Mouse (Mus musculus) monocyte, adult 5-6 weeks (primary cell): ENCODE measurements around the gene Epgn. TPM values are rescaled to one million over a fixed set of nuclear protein-coding genes. Genes with fewer than 3 reads are reported as not detected.

ENCODE experiments used
- ATAC-seq: fragments of 153-309, 156-312 bp; replicated peaks from 2 replicates; pipeline ENCODE4 v1.8.0; 2017; ENCODE audit warnings: mild to moderate bottlenecking; ENCODE audit not compliant: low TSS enrichment, insufficient number of reproducible peaks, severe bottlenecking, poor library complexity, low FRiP score
- total RNA-seq: library from RNA; stranded (forward); fragments of 200-1000, 200-491, 200-594 nt; gene quantifications from 3 replicates; pipeline ENCODE4 v1.2.3, GENCODE M21; 2017

The Epgn gene
- total RNA-seq: not detected in 3 replicates

DNA sequence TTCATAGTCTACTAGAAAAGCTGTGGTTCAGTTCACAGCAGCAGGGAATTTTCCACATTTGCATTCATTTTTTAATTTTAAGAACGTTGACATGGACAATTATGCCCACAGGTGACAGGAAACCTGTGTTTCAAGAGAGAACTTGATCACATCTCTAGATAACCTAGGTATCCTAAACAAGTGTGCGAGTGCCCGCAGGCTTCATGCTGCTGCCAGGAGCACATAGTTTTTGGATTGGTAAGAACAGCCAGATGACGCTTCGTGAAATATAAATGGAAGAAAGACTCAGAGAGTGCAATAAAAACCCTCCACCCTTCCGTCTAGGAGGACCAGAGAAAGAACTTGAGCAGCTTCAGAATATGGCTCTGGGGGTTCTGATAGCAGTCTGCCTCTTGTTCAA, at the start of gene Epgn:
Gene Epgn, plus strand, starts transcription at position 301 of the 400 bp plus-strand sequence.
- no peak for ATAC-seq

DNA sequence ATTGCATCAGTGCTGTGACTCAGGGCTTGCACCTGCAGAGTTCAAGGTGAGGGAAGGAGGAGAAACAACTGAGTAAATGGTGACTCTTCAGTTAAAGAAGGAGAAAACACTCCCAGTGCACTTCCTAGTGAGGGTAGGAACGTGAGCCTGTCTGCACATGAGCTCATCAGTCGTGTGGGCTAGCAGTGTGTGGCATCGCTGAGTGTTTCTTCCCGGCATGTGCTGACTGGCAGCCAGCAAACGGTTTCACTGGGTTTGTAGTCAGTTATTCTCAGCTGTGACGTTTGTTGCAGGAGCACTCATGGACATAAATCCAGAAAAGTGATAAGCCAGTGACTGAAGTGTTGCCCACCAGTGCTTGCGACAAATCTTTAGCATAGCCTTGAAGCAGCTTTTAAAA, 47.0 kb upstream of the Epgn start:
- no peak for ATAC-seq

DNA sequence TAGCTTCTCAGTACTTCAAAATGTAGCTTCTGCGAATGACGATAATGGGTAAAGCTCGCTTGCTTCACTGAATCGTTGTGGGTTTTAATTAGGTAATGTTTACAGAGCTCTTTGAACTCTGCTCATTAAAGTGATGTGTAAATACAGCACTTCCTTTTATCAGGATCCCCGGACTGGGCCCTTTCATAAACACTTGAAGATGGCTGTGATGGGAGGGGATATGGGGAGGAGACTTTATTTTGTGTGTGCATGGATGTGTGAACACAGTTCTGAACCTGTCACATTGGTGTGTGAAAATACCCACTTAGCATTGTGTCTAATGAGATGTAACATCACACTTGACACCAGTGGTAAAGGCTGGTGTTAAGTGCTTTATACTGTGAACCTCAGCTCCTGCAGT, 39.7 kb upstream of the Epgn start:
- ATAC-seq: no peak

DNA sequence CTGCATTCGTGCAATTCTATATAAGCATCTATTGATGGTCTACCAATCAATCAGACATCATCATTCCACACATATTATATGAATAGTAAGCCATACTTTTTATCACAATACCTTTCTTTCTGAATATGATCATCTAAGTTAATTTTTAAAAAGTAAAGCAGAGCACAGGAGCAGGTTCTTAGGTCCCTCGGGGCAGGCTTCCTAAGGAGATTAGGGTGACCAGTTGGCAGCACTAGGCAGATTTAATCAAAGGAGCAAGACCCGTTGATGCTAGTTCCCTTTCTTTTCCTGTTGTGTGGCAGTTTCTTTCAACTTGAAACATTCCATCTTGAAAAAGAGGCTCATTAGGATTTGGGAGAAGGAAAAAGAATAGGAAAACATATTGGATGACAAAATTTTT, 39.1 kb upstream of the Epgn start:
- no peak for ATAC-seq

DNA sequence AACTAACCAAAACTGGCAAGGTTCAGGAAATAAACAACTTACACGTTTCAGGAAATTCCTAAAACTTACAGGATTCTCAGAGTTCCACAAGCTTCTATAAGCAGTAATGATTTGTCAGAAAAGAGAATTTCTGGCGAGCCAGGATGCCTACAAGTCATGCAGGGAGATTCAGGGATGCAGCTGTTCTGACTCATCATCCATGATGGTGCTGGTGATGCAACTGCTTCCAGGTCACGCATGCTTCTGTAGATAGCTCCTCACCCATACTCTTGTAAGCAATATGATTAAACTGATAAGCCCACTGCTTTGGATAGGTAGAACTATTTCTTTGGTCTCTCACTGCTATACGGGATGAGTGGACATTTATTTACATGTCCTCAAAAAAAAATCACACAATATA, 38.7 kb upstream of the Epgn start:
- ATAC-seq: no peak

DNA sequence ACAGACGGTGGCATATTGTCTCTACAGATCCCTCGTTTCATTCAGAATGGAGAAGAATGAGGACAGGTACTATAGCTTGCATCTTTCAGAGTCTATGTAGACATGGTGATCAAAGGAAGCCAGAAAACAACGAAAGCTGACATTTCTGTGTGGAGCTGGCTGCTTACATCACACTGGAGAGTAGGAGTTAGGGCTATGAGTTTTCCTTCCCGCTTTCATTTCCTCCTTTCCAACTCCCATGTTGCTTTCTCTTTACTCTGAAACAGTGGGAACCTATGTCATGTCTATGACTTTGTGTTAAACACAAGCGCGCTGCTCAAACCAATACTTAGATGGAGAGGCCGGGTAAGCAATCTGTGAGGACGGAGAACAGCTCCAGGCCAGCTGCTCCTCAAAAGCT, 27.3 kb upstream of the Epgn start:
- no peak for ATAC-seq

DNA sequence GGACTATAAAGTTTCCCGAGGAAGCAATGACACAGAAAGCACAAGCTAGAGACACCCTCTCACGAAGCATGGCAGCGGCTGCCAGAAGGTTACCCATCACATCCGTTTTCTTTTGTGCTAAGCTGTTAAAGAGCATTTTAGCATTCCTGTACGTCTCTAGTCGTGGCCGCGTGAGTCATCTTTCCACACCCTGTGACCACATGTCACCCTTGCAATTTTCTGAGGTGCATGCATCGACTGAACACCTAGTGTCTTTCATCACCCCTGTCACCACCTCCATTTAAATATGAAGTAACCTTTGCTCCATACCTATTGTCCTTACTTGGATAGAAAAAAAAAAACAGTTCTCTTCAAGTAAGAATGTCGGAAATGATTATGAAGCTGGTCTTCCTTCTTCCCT, 12.0 kb upstream of the Epgn start:
- no peak for ATAC-seq

DNA sequence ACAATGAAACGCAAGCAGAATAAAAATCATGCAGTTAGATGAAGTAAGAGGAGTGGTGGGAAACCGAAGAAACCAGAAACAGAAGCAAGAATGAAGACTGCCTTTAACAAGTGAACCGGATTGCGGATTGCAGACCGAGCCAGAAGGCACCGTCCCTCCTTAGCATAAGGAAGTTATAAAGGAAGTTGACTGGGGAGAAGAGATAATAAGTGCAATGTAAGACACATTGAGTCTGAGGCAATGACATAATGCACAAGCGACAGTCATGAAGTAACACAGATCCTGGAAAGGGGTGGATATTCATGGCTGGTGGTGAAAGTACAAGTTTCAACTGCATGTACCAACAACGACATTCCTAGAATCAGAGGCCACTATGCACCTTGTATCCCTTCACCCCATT, 4.2 kb upstream of the Epgn start:
- no peak for ATAC-seq

DNA sequence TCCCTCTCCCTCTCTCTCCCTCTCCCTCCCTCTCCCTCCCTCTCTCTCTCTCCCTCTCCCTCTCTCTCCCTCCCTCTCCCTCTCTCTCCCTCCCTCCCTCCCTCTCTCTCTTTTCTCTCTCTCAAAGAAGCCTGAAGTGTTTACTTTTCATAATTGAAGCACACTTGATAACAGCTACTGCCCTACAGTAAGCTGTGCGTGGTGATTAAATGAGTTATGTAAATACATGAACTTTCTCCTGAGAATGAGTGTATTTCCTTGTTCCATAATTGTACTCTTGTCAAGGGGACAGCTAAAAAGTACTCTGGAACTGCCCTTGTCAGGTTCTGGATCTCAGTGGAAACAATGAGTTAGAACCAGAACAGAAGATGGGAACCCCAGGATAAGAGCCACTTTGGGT, 576 bp downstream of the Epgn start:
- no peak for ATAC-seq

DNA sequence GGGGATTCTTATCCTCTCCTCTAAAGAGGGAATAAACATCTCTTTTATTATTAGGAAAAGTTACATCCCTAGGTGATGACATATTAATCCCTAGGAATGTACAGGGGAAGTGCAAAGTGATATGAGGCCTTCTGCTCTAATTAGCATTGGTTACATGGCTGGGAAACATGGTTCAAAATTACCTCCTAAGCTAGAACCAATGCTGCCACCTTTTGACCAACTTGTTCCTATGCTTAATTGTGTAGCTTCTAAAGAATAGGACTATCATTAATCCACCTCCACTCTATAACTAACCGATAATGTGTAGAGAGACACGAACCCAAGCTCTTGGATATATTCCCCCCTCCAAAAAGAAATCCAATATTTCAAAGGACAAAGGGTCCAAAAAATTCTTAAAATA, 3.4 kb downstream of the Epgn start:
- ATAC-seq: no peak

DNA sequence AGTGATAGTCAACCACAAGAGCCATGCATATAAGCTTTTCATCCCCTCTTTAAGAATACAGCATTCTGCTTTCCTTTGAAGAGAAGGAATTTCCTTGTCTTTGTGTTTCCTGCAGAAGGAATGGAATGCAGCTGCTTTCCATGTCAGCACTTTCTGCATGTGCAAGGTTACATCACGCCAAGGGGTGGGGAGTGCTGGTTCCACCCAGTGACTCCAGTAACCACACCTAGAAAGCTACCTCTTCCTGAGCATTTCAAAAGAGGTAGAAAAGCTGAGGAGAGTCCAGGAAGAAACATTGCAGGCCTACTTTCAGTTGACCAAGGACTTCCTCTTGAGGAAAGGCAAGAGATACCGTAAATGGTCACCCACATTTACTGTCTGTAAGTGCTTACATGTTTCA, 8.1 kb downstream of the Epgn start:
- no peak for ATAC-seq

DNA sequence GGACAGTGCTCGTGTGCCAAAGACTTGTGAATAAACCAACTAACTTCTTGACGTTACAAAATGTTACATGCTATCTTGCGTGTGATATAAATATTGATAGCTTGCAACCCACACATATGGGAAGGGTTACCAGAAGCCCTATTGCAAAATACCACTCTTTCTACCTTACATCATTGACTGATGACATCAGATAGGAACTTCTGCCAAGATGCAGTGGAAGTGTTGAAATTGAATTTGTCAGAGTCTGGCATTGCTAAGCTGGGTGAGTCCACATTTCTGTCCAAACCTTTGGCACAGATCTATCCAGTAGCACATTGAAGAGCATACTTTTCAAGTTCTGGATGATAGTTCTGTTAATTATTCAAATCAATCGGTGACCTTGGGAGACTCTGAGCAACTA, 9.4 kb downstream of the Epgn start:
- peak; percentile 47; the same call in 1 of the 2 replicates for ATAC-seq

DNA sequence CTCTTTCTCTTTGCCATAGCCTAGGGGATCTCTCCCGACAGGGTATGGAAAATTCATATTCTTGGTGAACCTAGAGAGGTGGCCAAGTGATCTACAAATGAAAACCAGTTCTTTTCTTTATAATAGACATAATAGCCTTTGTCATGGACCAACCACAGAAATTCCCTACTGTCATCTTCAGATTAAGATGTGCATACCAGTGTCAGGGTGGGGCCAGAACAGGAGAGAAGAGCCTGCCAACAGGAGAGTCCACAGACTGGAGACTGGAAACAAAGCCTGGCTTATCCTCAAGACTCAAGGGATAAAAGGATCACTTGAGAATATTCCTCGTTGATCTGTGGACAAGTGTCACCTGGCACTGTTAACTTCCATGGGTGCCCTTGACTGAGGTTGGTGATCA, 10.5 kb downstream of the Epgn start:
- ATAC-seq: no peak

DNA sequence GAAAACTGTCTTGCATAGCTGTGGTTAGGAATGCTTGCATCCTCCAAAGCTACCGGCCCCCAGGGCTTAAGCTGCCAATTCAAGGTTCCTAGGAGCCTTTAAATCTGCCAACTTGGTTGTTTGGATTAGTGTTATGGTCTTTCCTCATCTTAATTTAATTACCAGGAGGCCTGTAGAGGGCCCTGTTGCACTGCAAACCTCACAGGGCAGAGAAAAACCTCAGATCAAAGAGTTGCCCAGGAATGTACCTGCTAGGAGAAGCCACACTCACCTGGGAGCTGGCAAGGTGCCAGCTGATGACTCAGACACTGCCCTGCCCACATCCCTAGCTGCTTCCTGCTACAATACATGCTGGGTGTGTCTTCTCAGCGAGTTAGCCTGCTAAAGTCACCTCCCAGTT, 11.3 kb downstream of the Epgn start:
- ATAC-seq: no peak

DNA sequence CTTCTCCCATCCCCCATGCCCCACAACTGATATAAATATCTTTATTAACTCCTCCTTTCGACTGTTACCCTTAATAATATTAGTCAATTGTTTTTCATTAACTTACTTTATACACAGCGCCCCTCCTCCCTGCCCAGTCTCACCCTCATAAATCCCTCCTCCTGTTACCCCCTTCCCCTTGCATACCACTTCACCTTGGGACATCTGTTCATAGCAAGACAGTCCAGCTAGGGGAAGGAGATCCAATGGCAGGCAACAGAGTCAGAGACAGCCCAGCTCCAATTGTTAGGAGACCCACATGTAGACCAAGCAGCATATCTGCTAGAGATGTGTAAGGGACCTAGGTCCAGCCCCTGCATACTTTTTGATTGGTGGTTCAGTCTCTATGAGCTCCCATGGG, 11.7 kb downstream of the Epgn start:
- no peak for ATAC-seq

DNA sequence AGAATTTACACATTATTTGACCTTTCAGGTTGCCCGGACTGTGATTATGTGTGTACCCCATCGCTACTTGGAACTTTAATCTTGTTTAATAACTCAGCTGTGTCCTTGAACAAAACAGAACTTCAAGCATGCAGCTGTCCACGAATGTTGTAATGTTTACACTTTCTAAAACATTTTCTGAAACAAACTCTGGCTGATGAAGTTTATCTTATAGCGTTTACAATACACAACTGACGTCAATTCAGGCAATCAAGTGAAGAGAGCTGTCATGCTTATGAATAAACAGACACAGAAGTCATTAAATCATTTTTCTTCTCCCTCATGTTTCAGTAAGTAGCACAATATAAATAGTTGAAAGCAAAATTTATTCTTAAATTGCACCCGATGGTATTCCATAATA, 20.7 kb downstream of the Epgn start:
- no peak for ATAC-seq

DNA sequence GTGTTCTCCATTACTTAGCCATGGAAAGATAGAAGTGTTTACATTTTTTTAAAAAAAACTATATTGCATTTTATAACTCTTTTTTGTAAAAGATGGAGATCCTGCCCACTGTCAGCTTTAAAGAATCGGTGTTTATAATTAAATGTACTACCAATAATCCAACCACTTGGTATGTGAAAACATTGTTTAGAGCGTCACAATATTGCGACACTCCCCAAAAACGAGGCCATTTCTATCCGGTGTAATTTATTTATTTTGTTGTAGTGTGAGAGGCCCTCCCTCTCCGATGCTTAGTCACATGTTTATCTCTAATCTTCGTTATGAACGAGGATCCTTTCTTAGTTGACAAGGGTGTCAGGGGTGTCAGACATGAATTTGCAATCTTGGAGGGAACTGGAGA, 21.1 kb downstream of the Epgn start:
- ATAC-seq: no peak

DNA sequence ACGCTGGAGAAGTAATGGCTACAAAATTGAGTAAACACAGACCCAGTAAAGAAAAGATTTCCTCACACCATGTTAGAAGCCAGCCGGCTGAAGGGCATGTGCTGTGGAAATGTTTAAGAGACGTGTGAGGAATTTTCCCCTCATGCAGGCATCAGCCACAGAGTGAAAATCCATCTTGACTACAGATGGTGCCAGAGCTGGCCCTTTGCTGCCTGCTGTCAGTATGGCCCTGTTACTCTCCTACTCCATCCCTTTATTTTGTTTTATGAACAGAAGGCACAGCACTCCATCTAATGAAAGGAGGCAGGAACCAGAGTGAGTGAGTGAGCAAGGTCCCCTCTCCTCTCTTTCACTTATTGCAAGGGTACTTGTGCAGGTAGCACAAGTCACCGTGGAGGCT, 45.1 kb downstream of the Epgn start:
- no peak for ATAC-seq

DNA sequence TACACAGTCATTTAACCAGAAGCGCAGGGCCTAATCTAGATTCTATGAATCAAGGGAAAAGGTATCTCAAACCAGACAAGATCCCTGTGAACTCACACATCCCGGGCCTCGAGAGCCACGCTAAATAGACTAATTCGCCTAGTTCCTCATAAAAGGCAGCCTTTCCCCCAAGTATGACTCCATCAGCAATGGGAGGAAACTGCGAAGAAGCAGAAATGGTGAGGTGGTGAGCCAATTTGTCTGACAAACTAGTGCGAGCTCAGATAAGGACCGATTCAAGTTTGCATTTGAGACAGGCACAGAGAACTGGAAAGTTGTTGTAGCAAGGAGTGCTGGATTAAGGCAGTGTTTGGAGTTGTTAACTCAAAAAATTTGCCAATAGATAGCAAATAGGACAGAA, 46.4 kb downstream of the Epgn start:
- no peak for ATAC-seq

DNA sequence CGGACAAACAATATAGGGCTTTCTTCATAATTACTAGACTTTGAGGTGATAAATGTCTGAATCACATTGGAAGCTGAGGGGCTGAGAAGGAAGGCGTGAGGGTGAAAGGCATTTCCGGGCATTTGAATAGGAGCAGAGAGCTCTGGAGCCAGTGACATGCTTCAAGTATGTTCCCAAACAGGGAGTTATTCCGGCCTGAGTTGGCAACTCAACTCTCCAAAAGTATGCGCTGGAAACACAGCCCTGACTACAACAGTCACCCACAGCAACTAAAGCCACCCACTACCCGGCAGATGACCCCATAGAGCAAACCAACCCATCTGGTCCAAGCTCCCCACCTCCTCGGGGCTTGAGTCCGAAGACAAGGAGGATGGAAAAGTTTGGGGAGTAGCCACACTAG, 46.8 kb downstream of the Epgn start:
- no peak for ATAC-seq

DNA sequence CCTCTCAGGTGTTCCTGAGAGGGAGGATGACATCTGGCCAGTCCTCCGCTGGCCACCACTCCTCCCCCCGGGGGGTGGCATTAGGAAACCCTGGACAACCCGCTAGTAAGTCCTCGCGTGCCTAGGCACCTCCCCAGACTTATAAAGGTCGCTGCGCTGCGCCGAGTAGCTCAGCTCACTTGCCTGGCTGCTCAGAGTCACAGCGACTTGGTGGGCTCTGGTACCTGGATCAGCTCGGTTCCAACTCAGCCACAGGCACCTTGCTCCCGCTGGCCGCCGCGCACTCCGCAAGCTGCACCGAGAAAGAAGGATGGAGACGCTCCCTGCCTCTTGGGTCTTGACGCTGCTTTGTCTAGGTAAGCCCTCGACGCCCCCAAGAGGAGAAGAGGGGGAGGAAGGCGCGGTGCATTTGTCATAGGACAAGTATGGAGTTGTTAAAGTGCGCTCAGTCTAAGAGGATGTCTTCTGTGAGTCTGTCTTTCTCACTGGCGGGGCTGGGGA, 47.2 kb downstream of the Epgn start, which contains the start of gene Ereg:
Gene Ereg, plus strand, starts transcription at position 173 of the 501 bp plus-strand sequence.
- no peak for ATAC-seq
